Mouse (Mus musculus) WW6 (cell line): ENCODE results near the gene Nek9.

Experiments used
- DNase-seq: peaks from one replicate; pipeline ENCODE4 v3.0.0-alpha.2; 2013; ENCODE audit warnings: low read depth, low spot score

The Nek9 gene

DNA sequence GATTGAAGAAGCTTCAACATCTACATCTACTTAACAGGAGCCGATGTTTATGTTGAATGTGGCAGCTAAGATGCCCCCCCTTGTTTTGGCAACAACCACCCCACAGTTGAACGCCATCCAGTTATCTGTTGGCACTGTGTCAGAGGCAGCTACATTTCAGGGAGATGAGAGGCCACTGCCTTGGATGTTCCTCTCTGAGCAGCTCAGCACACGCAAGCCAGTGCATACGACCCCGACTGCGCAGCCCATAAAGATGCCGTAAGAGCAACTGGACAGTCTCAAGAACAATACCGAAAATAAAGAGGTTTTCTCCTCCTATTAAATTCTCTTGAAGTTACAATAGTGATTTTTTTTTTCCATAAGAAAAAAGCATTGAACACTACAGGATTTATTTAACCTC lies 74.6 kb downstream of the Nek9 start:
- no peak for DNase-seq

DNA sequence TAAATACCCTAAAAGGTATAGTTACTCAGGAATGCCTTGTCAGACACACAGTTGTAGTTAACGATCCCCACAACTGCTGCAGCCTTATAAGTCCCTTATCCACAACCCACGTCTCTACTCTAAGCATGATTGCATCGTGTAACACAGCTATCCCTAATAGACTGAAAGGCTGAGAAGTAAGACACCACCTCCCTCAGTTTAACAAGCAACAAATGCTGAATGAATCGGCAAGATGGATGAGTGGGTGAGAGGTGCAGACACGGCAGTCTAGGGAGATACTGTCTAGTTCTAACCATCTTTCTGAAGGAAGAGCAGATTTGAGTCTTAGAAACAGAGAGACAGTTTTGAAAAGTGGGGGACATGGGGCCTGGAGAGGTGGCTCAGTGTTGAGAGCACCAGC lies 76.0 kb downstream of the Nek9 start:
- no peak for DNase-seq

DNA sequence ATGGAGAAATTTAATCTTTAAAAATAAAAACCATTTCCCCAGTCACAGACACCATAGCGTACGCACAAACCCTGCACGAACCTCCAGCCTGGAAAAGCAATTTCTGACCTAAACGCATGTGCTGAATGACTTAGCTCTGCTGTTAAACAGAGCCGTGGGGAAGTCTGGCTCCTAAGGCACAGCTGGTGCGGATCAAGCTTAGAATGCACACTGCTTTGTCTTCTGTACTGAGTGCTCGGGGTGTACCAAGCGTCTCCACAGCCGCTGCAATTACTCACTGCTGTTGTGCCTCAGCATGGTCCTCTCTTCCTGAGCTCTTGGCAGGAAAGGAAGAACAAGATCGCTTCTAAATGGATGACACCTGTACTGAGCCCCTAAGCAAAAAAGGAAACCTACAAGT lies 76.7 kb downstream of the Nek9 start:
- DNase-seq = no peak

DNA sequence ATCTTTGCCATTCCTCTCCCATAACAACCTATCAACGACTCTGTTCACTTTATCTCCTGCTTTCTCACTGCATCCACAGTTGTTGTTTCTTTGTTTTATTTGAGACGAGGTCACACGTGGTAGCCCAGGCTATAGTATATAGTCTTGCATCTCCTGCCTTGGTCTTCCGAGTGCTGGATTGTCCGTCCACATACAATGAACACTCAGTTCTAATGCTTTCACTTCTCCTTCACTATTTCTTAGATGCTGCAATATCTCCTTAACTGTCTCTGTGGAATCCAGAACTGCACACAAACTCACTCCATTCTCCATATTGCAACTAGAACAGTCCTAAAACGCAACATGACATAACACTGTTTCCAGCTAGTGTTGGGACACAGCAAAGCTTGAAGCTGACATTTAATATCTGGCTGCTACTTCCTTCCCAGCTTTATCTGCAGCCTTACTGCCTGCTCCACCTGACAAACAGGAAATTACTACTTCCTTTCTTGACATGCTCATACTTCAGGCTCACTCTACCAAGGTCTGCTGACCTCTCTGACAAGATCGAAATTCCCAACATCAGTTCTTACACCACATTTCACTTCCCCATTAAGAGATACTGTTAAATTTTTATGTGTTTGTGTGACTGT lies 82.0 kb downstream of the Nek9 start:
- DNase-seq = no peak

DNA sequence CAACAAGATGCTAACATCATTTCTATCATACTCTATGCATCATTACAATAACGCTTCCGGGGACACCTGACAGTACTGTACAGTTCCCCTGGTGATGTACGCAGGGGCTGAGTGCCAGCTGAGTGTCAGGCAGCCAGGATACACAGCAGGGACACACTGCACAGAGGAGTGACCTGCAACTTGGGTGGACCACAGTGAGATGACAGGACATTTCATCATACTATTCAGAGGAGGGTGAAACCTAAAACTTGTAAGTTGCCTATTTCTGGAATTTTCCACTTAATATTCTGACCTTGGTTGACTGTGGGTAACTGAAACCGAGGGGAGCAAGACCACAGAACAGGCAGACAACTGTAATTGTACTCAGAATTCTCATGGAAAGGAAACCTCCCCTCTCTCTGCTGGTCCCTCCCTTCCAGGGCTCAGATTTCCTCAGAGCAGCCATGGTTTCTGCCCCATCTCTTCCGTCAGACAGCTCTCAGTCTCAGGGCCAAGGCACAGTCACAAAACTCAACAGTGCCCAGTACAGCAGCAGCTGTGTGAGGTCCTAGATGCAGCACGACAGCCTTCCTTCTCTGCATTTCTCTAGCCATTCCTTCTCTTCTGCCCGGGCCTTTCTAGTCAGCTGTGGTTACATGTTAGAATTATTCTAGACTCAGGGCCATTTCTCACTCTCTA lies 82.9 kb downstream of the Nek9 start:
- DNase-seq = no peak

DNA sequence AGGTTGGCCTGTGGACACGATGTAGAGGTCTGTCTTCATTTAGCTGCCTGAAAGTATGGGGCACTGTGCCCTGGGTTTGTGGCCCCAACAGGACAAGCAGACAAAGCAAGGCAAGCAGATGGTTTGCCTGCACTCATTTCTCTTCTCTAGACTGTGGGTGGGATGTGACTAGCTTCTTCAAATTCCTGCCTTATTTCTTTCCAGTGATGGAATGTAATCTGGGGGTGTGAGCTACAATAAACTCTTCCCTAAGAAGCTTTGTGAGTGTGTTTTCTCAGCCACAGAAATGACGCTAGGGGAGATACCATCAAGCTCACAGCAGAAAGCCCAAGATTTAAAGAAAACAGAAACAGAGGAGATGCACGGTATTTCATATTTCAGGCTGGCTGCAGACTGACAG lies 87.1 kb downstream of the Nek9 start:
- DNase-seq = no peak
